Mouse (Mus musculus): Measurements from ENCODE around the gene Qrfp. TPM values are rescaled to one million over a fixed set of nuclear protein-coding genes. Genes with fewer than 3 reads are reported as not detected.

Qrfp gene
- polyA plus RNA-seq, 2 experiments, result 0.16 to 0.30 TPM

DNA sequence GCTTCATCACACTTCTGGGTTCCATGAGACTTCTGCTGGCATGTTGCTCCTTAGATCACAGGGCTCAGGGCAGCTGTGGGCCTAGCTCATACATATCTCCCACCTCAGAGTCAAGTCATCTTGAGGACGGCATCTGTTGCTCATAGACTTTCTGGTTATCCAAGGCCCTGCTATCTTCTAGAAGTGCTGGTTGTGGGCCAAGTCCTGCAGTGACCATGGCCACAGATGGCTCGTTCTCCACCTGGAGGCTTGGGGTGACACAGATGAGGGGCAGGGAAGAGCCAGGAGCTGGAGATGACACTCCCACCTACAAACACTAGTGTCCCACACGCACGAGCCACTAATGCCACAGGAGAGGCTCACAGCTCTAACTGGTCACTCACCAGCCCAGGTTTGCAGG, 3.3 kb upstream of the Qrfp start:
- no peak for ATAC-seq (ENCODE audit: low FRiP score, low read depth)
- Histone ChIP-seq H3K9ac (ENCODE audit: low read depth, low read length, severe bottlenecking) (no peak overlapping the region), H3K27me3 (ENCODE audit: control insufficient read depth, insufficient read depth, low read length) (no peaks in the 10 kb centered on the region), H3K9me3 (ENCODE audit: control insufficient read depth, low read length) (no peaks in the 10 kb centered on the region), H3K4me2 (replicated peaks; ENCODE audit: low read depth, low read length, severe bottlenecking) (no peak overlapping the region), H3K4me1 (ENCODE audit: control insufficient read depth, insufficient read depth, low read length) (peaks cover 10% of the 10 kb centered on the region), H3K4me3 (replicated peaks; ENCODE audit: low read length) (no peak overlapping the region), H3K27ac (replicated peaks; ENCODE audit: low read depth, low read length) (no peak overlapping the region), H3K36me3 (ENCODE audit: control insufficient read depth, insufficient read depth, low read length) (no peaks in the 10 kb centered on the region)
- WGBS, result 81% methylated on average over 4 of the region's 4 CpGs
- DNase-seq (ENCODE audit: low spot score), result no peak
- no peak for TF ChIP-seq POLR2A (IDR thresholded peaks at IDR 0.05; ENCODE audit: borderline replicate concordance, extremely low read depth, insufficient read depth, insufficient read length)

DNA sequence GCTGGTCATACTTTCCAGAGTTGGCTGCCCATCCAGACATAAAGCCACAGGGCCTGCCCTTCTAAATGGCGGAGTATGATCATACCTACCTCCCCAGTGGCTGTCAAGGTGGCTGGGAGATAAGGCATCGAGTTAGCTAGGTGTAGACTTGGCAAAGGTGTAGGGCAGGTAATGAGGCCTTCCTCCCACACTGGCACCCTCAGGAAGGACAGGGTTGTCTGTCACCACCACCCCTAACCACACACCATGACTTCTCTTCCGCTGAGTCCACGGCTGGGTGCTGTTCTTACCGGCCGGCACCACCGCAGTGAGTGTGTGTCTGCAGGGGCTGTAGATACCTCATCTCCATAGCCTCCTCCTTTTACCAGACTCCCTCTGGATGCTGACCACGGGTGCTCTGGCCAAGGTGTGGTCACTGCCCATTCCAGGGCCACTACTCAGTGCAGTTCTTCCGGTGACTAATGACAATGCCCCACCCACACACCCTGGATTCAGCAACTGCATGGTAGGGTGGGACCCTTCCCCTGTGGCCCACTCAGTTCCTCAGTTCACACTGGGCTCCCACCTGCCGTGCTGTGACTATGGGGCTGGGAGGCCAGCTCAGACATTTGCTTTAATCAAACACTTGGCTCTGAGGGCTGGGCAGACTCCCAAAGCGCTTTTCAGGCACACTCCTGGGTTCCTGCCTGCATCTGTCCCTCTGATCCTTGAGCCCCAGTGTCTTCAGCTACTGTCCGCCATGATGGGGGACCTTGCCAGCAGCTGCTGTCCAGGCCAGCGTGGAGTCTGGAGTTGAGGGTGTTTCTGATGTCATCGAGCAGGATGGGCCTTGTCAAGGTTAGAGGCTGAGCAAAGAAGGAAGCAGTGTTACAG, 942 bp upstream of the Qrfp start:
- 85% methylated on average over 14 of the region's 14 CpGs for WGBS
- no peak for ATAC-seq (ENCODE audit: low FRiP score, low read depth)

DNA sequence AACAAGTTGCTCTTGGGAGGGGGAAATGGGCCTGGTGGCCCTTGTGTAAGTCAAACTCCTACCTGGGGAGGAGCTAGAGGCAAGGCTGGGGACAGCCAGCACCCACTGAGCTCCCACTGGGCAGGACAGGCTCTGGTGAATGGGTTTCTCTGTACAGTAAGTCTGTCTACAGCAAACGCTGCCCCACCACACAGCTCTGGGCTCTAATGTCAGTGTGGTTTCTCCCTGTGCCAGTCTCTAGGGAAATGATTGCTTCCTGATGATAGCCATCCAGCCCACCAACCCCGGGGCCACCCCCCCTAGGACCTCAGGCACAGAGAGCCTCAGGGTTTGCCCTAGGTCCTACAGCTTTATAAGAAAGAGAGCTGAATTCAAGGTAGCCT, 1.0 kb downstream of the Qrfp start:
- no peak for DNase-seq (ENCODE audit: low spot score)
- H3K36me3 ChIP-seq (ENCODE audit: control insufficient read depth, insufficient read depth, low read length), result peaks cover 10% of the 10 kb centered on the region
- H3K9ac ChIP-seq (ENCODE audit: low read depth, low read length, severe bottlenecking), result no peak overlapping the region
- H3K9me3 ChIP-seq (ENCODE audit: control insufficient read depth, low read length), result no peaks in the 10 kb centered on the region
- no peak overlapping the region for H3K27ac ChIP-seq (replicated peaks; ENCODE audit: low read depth, low read length)
- WGBS, result 36% methylated on average over 2 of the region's 2 CpGs
- ATAC-seq (ENCODE audit: low FRiP score, low read depth), result no peak
- no peaks in the 10 kb centered on the region for H3K27me3 ChIP-seq (ENCODE audit: control insufficient read depth, insufficient read depth, low read length)
- no peak overlapping the region for H3K4me2 ChIP-seq (replicated peaks; ENCODE audit: low read depth, low read length, severe bottlenecking)
- no peak for TF ChIP-seq POLR2A (IDR thresholded peaks at IDR 0.05; ENCODE audit: borderline replicate concordance, extremely low read depth, insufficient read depth, insufficient read length)
- peaks cover 12% of the 10 kb centered on the region for H3K4me1 ChIP-seq (ENCODE audit: control insufficient read depth, insufficient read depth, low read length)
- H3K4me3 ChIP-seq (replicated peaks; ENCODE audit: low read length), result no peak overlapping the region

More for the DNA sequence above, 942 bp upstream of the Qrfp start:
- no peaks in the 10 kb centered on the region; the same call in 1 of the 2 replicates for H3K36me3 ChIP-seq (ENCODE audit: control insufficient read depth, insufficient read depth, low read length)
- H3K27ac ChIP-seq (replicated peaks; ENCODE audit: low read depth, low read length), result no peak overlapping the region
- no peak for TF ChIP-seq POLR2A (IDR thresholded peaks at IDR 0.05; ENCODE audit: borderline replicate concordance, extremely low read depth, insufficient read depth, insufficient read length)
- no peak for DNase-seq (ENCODE audit: low spot score)
- no peaks in the 10 kb centered on the region for H3K9me3 ChIP-seq (ENCODE audit: control insufficient read depth, low read length)
- no peak overlapping the region for H3K4me2 ChIP-seq (replicated peaks; ENCODE audit: low read depth, low read length, severe bottlenecking)
- no peak overlapping the region for H3K4me3 ChIP-seq (replicated peaks; ENCODE audit: low read length)
- peaks cover 12% of the 10 kb centered on the region for H3K4me1 ChIP-seq (ENCODE audit: control insufficient read depth, insufficient read depth, low read length)
- H3K27me3 ChIP-seq (ENCODE audit: control insufficient read depth, insufficient read depth, low read length), result no peaks in the 10 kb centered on the region
- H3K9ac ChIP-seq (ENCODE audit: low read depth, low read length, severe bottlenecking), result no peak overlapping the region

DNA sequence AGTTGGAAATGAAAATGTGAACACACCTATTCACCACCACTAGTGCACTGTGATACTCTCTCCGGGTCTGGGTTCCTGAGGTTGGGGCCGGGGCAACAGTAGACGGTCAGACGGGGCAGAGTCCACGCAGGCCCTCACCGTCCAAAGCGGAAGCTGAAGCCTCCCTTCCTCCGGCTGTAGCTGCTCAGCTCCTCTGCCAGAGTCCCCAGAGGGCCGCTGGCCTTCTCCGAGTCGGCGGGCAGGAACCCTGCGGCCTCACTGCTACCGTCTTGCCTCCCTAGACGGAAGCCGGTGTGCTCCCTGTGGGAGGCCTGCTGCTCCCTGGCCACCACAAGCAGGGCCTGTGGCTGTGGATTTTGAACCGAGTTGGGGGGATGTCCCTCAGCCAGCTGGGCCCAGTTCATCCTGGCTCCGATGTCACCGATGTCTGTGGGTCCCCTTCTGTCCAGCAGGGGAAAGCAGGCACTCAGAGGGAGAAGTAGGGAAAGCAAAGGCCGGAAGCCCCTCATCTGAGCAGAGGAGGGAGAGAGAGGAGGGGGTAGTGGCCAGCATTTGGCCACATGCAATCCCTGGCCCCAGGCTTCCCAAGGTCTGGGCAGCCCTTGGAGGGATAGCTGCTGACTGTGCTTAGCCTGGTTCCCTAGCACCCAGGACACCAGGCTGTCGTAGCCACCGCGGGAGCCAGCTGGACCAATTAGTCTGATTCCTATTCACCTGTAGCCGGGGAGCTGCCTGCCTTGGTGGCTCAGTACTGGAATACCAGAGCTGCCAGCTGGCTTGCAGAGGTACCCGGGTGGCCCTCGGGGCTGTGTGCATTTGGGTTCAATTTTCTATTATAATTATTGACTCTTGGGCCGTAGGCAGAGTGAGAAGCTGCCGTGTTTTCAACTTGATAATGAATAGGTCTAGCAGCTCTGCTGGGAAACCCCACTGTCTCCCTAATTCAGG, 1.7 kb downstream of the Qrfp start:
- H3K9ac ChIP-seq (ENCODE audit: low read depth, low read length, severe bottlenecking), result no peak overlapping the region
- no peaks in the 10 kb centered on the region for H3K9me3 ChIP-seq (ENCODE audit: control insufficient read depth, low read length)
- no peak overlapping the region for H3K4me2 ChIP-seq (replicated peaks; ENCODE audit: low read depth, low read length, severe bottlenecking)
- 38% methylated on average over 28 of the region's 28 CpGs for whole genome bisulfite sequencing
- TF ChIP-seq POLR2A (IDR thresholded peaks at IDR 0.05; ENCODE audit: borderline replicate concordance, extremely low read depth, insufficient read depth, insufficient read length), result no peak
- H3K27ac ChIP-seq (replicated peaks; ENCODE audit: low read depth, low read length), result 0 out of 2 replicates have a peak overlapping the region, but pooled peaks have one; percentile 8
- no peak overlapping the region for H3K4me3 ChIP-seq (replicated peaks; ENCODE audit: low read length)
- no peaks in the 10 kb centered on the region for H3K27me3 ChIP-seq (ENCODE audit: control insufficient read depth, insufficient read depth, low read length)
- H3K36me3 ChIP-seq (ENCODE audit: control insufficient read depth, insufficient read depth, low read length), result peaks cover 17% of the 10 kb centered on the region
- peaks cover 12% of the 10 kb centered on the region for H3K4me1 ChIP-seq (ENCODE audit: control insufficient read depth, insufficient read depth, low read length)
- ATAC-seq (ENCODE audit: low FRiP score, low read depth) (no peak), DNase-seq (ENCODE audit: low spot score) (no peak)
